Mouse (Mus musculus) kidney, postnatal 4 days (tissue): ENCODE results near the gene Mrps7.
A peak's percentile ranks its signal among the peaks of the same experiment; 100 is the strongest.
"Not testable (repeated sequence)": the region's sequence is repeated elsewhere in the genome, so short reads cannot be mapped to it uniquely, and the experiment has no call there.

Experiments
- DNase-seq, 2 experiments: peaks; one replicate each; pipeline ENCODE4 v3.0.0; 2021; ENCODE audit warnings: mixed read lengths in 2 of 2

Gene Mrps7

DNA sequence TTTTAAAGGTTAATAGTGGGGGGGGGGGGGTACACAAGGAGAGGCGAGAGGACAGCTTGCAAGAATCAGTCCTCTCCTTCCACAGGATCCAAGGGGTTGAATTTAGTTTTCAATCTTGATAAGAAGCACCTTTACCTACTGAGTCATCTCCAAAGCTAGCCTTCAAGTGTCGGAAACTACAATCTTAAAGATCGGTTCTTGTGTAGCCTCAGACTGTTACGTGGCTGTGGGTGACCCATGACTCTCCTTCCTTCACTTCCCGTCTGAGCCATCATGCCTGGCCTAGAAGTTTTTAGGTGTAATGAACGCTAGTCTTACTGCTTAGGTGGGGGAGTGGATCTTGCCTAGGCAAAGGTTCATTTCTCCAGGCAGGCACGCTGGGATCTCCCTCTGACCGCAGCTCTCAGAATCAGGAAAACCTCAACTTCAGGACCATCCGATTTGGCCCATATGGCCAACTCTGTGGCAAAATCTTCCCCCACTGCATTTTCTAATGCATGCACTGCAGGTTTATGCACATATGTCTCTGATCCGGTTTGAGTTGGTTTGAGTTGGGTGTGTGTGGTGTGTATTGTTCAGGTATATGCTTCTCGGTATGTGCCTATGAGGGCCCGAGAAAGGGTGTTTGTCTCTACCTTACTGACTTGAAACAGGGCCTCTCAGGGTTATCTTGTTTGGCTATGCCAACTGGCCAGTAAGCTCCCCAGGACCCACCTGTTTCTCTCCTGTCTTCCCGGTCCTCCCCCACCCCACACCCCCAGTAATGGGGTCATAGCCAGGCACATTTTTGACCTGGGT is 26.2 kb downstream of the Mrps7 start:
- no peak for DNase-seq

DNA sequence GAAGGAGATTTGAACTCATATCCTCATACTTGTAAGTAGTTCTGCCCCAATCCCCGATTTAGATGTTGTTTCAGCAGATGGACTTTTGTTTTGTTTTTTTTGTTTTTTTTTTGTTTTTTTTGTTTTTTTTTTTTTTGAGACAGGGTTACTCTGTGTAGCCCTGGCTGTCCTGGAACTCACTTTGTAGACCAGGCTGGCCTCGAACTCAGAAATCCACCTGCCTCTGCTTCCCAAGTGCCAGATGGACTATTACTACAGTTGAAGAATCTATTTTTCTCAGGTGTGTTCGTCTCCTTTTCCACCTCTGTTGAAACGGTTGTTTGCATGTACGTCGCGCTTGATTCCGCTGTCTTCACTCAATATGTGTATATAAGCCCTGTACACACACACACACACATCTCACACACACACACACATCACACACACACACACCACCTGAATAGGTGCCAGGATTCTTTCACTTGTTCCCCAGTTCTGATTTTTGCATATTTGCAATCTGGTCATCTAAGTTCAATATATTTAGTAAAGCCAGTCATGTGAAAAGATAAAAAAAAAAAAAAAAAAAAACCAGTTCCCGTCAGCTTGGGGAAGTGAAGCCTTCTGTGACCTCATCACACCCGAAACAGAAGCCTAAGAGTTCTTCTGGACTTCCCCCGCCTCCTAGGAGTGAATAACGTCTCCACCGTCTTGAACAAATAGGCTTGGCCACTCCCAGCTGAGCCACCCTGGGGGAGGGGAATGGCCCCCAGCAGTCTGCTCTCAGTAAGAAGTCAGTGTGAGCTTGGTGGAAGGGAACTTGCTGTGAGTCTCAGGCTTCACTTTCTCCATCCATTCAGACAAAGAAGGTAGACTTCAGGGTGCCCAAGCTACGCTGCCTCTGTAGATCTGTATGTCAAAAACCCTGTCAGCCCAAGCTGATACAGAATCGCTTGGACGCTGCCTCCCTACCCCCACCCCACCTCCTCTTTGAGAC is 27.1 kb downstream of the Mrps7 start:
- peak; percentile 50 to 61 for DNase-seq

DNA sequence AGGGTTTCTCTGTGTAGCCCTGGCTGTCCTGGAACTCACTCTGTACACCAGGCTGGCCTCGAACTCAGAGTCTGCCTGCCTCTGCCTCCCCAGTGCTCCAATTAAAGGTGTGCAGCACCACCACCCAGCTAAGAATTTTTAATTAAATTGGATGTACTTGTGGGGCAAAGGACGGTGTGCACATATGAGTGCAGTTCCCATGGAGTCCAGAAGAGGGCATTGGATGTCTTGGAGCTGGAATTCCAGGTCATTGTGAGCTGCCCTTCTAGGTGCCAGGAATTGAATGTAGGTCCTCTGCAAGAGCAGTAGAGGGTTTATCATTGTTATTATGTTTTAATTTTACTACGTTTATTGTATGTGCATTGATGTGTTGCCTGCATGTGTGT is 27.8 kb downstream of the Mrps7 start:
- peak; percentile 57 to 67 for DNase-seq

GRCm38 (mm10) chr11:115632247-115632646 is 28.5 kb downstream of the Mrps7 start:
- DNase-seq = no peak

DNA sequence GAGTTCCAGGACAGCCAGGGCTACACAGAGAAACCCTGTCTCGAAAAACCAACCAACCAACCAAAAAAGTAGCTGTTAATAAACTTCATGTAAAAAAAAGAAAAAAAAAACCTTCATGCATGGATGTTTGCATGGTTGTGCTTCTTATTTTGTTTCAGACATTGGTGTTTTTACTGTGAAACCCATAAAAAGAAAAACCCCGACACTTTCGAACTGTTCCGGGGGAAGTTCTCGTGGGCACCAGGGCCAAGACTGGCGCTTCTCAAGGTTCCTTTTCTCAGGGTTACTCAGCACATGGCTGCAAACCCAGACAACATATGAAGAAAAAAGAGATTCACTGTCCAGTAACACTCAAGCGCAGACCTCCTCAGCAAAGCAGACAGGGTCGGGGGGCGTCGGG is 29.1 kb downstream of the Mrps7 start:
- no peak for DNase-seq

DNA sequence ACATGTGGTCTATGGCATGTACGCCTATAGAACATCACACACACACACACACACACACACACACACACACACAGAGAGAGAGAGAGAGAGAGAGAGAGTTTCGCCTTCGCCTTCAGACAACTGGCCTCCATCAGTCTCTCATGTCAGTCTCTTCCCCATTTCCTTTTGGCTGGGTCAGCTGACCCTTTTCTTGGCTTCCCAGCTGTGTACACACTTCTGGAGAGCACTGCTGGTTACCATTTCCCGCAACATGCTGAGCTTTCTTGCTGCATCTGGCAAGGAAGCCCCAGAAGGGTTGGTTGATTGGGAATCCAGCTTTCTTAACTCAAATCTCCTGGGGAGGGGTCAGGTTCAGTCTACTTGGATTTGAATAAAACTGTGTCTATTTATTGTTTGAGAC is 30.4 kb downstream of the Mrps7 start:
- peak; percentile 33 to 54 for DNase-seq

- no peak for DNase-seq
Measured at GRCm38 (mm10) chr11:115635041-115635440, 31.3 kb downstream of the Mrps7 start.

- no peak for DNase-seq
Measured at GRCm38 (mm10) chr11:115635484-115635883, 31.8 kb downstream of the Mrps7 start.

GRCm38 (mm10) chr11:115636960-115637359 is 33.2 kb downstream of the Mrps7 start:
- no peak for DNase-seq

DNA sequence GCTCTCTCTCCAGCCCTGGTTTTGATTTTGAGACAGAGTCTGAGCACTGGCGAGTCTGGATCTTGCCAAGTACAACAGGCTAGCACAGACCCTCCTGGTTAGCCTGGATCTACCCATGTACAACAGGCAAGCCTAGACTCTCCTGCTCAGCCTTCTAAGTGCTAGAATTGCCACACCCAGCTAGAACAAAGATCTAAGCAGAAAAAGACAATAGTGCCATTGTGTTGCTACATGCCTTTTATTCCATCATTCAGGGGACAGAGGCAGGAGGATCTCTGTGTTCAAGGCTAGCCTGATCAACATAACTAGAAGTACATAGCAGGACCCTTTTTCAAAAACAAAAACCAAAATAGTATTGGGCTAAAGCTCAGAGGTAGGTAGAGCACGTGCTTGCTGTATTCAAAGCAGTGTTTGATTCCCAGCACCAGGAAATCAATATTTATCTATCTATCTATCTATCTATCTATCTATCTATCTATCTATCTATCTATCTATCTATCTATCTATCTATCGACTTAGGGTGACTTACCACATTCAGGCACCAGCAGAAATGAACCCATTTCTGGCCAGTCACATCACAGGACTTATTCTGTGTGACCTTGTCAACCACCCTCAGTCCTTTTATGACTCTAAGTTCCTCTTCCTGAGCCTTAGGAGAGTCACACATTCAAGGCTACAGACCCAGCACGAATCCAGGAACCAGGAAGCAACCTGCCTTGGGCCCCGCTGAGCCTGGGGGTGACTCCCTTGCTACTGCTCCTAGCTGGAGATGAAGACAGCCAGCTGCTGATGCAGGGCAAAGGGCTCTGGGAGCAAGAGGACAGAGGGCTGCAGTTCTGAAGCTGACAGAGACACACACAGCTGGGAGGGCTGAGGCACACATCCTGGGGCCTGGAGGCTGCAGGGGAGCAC is 35.0 kb downstream of the Mrps7 start:
- DNase-seq = peak; percentile 49 to 58

DNA sequence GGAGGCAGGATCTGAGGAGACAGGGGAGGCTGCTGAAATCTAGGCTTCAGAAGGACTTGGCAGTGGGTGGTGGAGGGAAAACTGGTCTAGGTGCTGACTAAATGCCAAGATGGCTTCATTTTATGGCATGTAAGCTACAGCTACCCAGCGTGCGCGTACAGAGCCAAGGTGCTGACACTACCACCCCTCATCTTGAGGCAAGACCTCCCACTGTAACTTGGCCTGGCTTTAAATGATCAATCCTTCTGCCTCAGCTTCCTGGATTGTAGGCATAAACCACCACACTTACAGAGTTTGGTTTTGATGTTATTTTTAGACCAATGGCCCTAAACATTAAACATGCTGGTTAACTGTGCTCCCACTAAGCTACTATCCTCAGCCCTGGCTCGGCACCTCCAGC is 35.8 kb downstream of the Mrps7 start:
- no peak for DNase-seq

DNA sequence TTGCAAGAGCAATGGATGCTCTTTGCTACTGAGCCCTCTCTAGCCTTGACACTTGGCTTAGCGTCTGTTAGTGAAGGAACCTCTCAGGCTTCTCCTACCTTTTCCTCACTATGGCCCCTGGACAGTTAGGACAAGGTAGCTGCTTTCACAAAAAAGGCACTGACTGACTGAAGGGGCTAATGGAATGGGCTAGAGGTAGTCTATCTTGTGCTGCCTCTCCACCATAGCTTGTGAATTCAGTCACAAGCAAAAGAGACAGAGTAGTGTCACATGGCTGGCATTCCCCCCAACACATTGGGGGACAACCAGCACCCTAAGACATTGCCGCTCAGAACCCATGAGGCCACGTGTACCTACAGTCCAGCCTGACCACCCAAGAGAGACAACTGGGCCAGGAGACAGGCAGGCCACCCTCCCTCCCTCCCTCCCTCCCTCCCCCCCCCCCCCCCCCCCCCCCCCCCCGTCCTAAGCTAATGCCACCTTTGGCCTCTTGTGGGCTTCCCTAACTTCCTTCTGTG is 36.6 kb downstream of the Mrps7 start:
- DNase-seq = no peak

GRCm38 (mm10) chr11:115640978-115641663 is 37.4 kb downstream of the Mrps7 start:
- DNase-seq = no peak

DNA sequence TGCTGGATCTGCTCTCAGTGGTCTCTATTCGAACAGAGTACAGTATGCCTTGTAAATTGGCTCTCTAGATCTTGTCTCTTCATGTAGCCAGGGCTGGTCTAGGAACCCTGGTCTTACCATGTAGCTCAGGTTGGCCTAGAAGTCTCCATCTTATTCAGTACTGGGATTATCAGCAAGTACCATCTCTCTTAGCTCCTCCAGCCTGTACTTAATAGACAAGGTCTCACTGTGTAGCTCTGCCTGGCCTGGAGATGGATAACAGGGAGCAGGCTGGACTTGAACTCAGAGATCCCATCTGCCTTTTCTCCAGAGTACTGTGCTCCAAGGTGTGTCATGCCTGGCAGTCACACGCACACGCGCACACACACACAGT is 37.9 kb downstream of the Mrps7 start:
- DNase-seq = no peak

- DNase-seq = no peak
Measured at GRCm38 (mm10) chr11:115642705-115643104, 39.0 kb downstream of the Mrps7 start.

DNA sequence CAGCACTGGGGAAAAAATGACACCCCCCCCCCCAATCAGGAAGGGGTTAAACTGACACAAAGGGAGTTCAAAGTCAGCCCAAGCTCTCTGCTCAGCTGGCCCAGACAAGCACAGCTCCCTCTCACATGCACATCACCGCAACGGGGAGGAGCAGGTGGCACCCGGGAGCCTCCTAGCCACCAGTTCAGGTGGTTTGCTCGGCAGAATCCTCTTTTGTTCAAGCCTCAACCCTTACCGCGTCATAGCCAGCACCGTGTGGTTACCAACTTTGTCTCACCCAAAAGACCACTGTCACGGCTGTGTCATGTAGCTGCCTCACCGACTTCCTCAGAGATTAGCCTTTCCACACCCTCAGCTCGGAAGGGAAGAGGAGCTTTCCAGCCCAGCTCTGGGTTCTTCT is 39.5 kb downstream of the Mrps7 start:
- no peak for DNase-seq

GRCm38 (mm10) chr11:115644308-115644707 is 40.6 kb downstream of the Mrps7 start:
- no peak for DNase-seq

GRCm38 (mm10) chr11:115645498-115645897 is 41.8 kb downstream of the Mrps7 start:
- DNase-seq = not testable (repeated sequence)

- no peak for DNase-seq
Measured at GRCm38 (mm10) chr11:115646439-115646838, 42.7 kb downstream of the Mrps7 start.

- peak; percentile 46 to 61 for DNase-seq
Measured at GRCm38 (mm10) chr11:115647459-115647858, 43.7 kb downstream of the Mrps7 start.

GRCm38 (mm10) chr11:115649706-115650105 is 46.0 kb downstream of the Mrps7 start:
- DNase-seq = peak; percentile 23 to 42

- DNase-seq = no peak
Measured at GRCm38 (mm10) chr11:115651680-115652079, 48.0 kb downstream of the Mrps7 start.
